13 mouse cellular contexts compared by ENCODE assay signal in the genomic region with DNA sequence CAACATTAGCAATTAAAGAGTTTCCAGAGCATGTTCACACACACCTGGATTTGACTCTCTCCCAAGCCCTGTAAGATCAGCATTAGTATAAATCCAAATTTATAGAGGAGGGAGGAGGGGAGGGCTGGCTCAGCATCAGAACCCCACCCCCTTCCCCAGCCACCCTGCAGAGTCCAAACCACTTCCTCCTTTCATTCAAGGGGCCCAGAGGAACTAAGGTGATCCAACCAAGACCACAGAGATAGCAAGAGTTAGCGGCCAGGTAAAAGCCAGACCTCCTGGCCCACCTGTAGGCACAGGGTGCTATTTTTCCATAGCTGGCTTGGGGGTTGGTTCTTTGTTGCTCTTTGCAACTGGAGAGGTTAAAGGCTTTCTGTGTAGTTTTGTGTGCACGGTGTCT. TPM values are rescaled to one million over a fixed set of nuclear protein-coding genes. Genes with fewer than 3 reads are reported as not detected.
DNase-seq lines count a peak whose midpoint lies in the region; ATAC-seq lines count a peak whose summit lies in the region.
"Had no signal": no experiment of that assay in that cellular context is flagged by ENCODE, and none has a peak within 500 bp of the region (broad histone marks: within the 10 kb centered on the region; RNA-seq: fewer than 3 reads in every experiment).

No protein-coding gene starts in this region.

- no peak for DNase-seq in heart, postnatal 36 days
- no peak for DNase-seq in midbrain, embryonic 10.5 days (ENCODE audit: low spot score)
- peak; percentile 59 for DNase-seq in thymus, postnatal 25 days
- no peak for DNase-seq in adrenal gland, postnatal 4 days (ENCODE audit: low spot score in 2 of 2)
- DNase-seq in cerebellum, adult 9-11 months: no peak
- DNase-seq: cerebellum, adult 11-12 months; gastrocnemius, postnatal 10 days had no signal

- peak overlapping the region; percentile 85 for H3K27ac ChIP-seq in heart, embryonic 13.5 days (replicated peaks)
- 0 out of 2 replicates have a peak overlapping the region, but pooled peaks have one; percentile 23 for H3K27ac ChIP-seq in midbrain, embryonic 10.5 days (replicated peaks)
- H3K27ac ChIP-seq in midbrain, embryonic 13.5 days: no peak overlapping the region
- H3K27ac ChIP-seq: embryonic facial prominence, embryonic 13.5 days; liver, embryonic 15.5 days; stomach, embryonic 15.5 days had no signal

- peak overlapping the region; percentile 12; the same call in 1 of the 2 replicates for H3K4me3 ChIP-seq in heart, embryonic 13.5 days
- no peak overlapping the region for H3K4me3 ChIP-seq in midbrain, embryonic 10.5 days
- H3K4me3 ChIP-seq in midbrain, embryonic 13.5 days (replicated peaks): no peak overlapping the region
- H3K4me3 ChIP-seq: embryonic facial prominence, embryonic 13.5 days; liver, embryonic 15.5 days; stomach, embryonic 15.5 days had no signal

- intact Hi-C loops in heart, postnatal 36 days (cut with DNase I): loop anchor here (2.0 kb wide), 1 partner anchor 13 kb away; no protein-coding TSS in a partner anchor

- H3K9ac ChIP-seq in heart, embryonic 13.5 days: peak overlapping the region; percentile 74
- no peak overlapping the region for H3K9ac ChIP-seq in midbrain, embryonic 13.5 days (replicated peaks)
- H3K9ac ChIP-seq: embryonic facial prominence, embryonic 13.5 days; liver, embryonic 15.5 days; stomach, embryonic 15.5 days had no signal

- H3K36me3 ChIP-seq in heart, embryonic 13.5 days: peaks cover 90% of the 10 kb centered on the region
- peaks cover 85% of the 10 kb centered on the region for H3K36me3 ChIP-seq in midbrain, embryonic 10.5 days
- peaks cover 56% of the 10 kb centered on the region for H3K36me3 ChIP-seq in midbrain, embryonic 13.5 days
- H3K36me3 ChIP-seq: liver, embryonic 15.5 days had no signal

- ATAC-seq in heart, embryonic 13.5 days (ENCODE audit: extremely low read depth, insufficient number of reproducible peaks, low FRiP score, low TSS enrichment): no peak
- ATAC-seq in midbrain, embryonic 13.5 days: no peak
- ATAC-seq in inflammation-experienced regulatory T-cells, adult 6 months: peak; percentile 73

- H3K4me2 ChIP-seq in heart, embryonic 13.5 days: peak overlapping the region; percentile 42
- no peak overlapping the region for H3K4me2 ChIP-seq in midbrain, embryonic 13.5 days (replicated peaks)
- H3K4me2 ChIP-seq: embryonic facial prominence, embryonic 13.5 days; liver, embryonic 15.5 days; stomach, embryonic 15.5 days had no signal

- 53% methylated on average over 2 of the region's 2 CpGs for WGBS in heart, embryonic 13.5 days
- WGBS in midbrain, embryonic 10.5 days: 45% methylated on average over 2 of the region's 2 CpGs
- WGBS in midbrain, embryonic 13.5 days: 64% methylated on average over 2 of the region's 2 CpGs

- peaks cover 4% of the 10 kb centered on the region; the same call in 1 of the 2 replicates for H3K9me3 ChIP-seq in heart, embryonic 13.5 days
- peaks cover 9% of the 10 kb centered on the region for H3K9me3 ChIP-seq in midbrain, embryonic 10.5 days (replicated peaks)
- peaks cover 12% of the 10 kb centered on the region; the same call in 1 of the 2 replicates for H3K9me3 ChIP-seq in midbrain, embryonic 13.5 days
- H3K9me3 ChIP-seq: liver, embryonic 15.5 days; stomach, embryonic 15.5 days had no signal

- H3K27me3 ChIP-seq in heart, embryonic 13.5 days (replicated peaks): no peaks in the 10 kb centered on the region
- H3K27me3 ChIP-seq in midbrain, embryonic 10.5 days (ENCODE audit: low read depth, poor library complexity, severe bottlenecking): no peaks in the 10 kb centered on the region
- no peaks in the 10 kb centered on the region for H3K27me3 ChIP-seq in midbrain, embryonic 13.5 days
- H3K27me3 ChIP-seq: embryonic facial prominence, embryonic 13.5 days; liver, embryonic 15.5 days; stomach, embryonic 15.5 days had no signal

- H3K4me1 ChIP-seq in heart, embryonic 13.5 days: peaks cover 85% of the 10 kb centered on the region
- H3K4me1 ChIP-seq in midbrain, embryonic 10.5 days: peaks cover 16% of the 10 kb centered on the region; the same call in 1 of the 2 replicates
- peaks cover 31% of the 10 kb centered on the region for H3K4me1 ChIP-seq in midbrain, embryonic 13.5 days (replicated peaks)

RNA-seq across cellular contexts. Expression of gene Lbh, which starts 16.0 kb away (rescaled TPM):
- polyA plus RNA-seq in heart, embryonic 13.5 days (2015; fragmentation: Nextera tagmentation; extraction: Ambion mirVana): 25.6 and 30.8 TPM in 2 replicates
- 100 to 1,000 TPM; 339 to 436 TPM for total RNA-seq in heart, postnatal 36 days (2021)
- polyA plus RNA-seq in midbrain, embryonic 10.5 days (2016; fragmentation: Nextera tagmentation; extraction: Ambion mirVana): 2.0 and 3.0 TPM in 2 replicates
- polyA plus RNA-seq in midbrain, embryonic 13.5 days (2015; fragmentation: Nextera tagmentation; extraction: Ambion mirVana): 6.3 and 7.0 TPM in 2 replicates
- 10 to 100 TPM; 21.0 to 45.8 (median 30.0) TPM for polyA plus RNA-seq in inflammation-experienced regulatory T-cells, adult 6 months (2017; shearing (Covaris generic))
- 10 to 100 TPM; 69.9 to 88.9 TPM for total RNA-seq in adrenal gland, postnatal 4 days (2021)
